Mouse (Mus musculus) skeletal muscle tissue, adult 2 months (tissue): ENCODE results near the gene Mfn2.

ENCODE experiments used
- DNase-seq: peaks from one replicate; pipeline ENCODE4 v3.0.0-alpha.2; 2012; ENCODE audit warnings: low read depth, low spot score

Gene Mfn2

DNA sequence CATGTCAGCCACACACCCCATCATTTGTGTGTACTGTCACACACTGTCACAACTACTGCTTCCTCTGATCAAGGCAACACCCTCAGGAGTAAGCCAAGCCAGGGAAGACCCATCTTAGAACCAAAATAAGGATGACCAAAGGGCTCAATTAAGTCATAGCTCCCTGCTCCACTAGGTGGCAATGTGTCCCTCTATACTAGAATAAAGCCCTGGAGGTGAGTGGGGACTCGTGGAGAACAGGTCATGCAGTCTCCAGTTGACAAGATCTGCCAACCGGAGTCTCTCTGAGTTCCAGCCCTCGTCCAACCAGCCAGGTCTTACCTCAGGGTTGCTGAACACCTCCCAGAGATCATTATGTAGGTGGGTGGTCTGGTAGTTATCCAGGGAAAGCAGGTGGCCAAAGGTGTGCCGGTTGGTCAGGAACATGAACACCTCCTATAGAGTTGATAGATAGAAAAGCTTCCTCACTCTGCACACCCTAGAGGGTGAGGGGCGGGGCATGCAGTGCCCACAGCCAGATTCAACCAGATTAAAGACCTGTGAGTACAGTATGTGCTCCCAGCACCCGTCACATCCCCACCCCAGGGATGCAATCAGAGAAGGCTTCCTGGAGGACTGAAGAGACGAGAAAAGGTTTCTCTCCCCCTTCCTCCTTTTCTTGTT, 14.1 kb upstream of the Mfn2 start:
- no peak for DNase-seq

GRCm38 (mm10) chr4:147909486-147909885, 5.0 kb upstream of the Mfn2 start:
- DNase-seq, result no peak

GRCm38 (mm10) chr4:147906230-147906629, 1.7 kb upstream of the Mfn2 start:
- DNase-seq, result peak; percentile 70

DNA sequence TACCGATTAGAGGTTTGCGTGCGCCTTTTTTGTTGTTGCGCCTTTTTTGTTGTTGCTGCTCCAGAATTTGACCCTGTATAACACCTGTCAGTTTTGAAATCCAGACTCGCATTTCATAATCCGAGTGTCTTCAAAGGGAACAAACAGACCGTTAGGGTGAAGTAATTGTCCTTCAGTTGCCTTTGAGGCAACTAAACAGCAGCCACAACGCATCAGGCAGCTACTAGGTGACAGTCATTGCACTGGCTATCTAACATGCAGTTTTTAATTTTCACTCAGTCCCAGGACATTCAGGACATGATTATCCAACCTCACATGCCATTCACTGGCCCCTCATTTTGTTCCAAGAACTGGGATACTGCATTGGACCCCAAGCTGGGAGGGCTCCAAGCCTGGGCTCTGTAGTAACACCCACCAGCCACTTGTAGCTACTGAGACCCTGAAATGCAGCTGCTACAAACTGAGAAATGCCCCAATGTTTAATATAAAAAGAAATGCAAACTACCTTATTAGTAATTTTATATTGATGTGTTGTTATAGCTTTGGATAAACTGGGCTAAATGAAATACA, 671 bp upstream of the Mfn2 start:
- no peak for DNase-seq

- DNase-seq, result no peak
Observed at GRCm38 (mm10) chr4:147903601-147904000, 903 bp downstream of the Mfn2 start.

DNA sequence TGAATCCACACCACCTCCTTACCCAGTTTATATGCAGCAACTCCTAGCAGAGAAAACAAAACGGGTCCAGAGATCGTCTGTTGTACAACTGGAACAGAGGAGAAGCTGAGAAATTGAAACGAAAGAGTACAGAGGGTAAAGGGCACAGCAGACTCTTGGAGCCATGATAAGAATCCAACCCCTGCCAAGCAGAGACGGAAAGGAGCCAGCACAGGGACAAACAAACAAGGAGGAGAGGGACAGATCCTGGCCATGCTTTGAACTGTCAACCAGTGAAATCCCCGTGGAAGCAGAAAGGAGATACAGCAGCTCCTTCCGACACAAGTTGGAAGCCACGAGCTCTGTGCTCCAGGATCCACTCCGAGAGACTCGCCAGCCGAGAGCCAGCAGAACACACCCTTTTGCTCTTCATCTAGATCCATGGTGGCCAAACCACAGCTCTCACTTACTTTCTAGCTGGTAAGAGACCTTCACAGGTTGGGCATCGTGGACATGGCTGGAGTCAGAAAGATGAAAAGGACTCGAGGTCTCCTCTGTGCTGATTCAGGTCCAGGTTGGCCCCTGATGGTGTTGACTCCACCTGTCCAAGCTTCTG, 1.5 kb downstream of the Mfn2 start:
- no peak for DNase-seq

DNA sequence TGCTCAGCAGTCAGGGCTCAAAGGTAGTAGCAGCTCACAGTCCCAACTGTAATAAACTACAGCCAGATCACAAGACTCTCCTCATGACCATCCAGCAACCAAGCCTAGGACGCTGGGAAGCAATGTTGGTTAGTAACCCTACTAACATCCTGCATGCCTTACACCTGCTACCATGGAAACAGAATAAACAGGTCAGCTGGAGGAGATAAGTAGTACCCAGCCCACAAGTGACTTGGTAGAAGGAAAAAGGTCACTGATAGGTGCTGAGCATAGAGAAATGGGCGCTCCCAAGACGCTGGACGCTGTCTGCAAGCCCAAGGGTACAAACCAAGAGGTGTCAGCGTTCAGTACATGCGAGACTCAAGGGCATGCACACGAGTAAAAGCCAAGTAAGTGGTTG, 4.1 kb downstream of the Mfn2 start:
- DNase-seq, result peak; percentile 71

- peak; percentile 86 for DNase-seq
Observed at GRCm38 (mm10) chr4:147897348-147897747, 7.2 kb downstream of the Mfn2 start.

GRCm38 (mm10) chr4:147896411-147896810, 8.1 kb downstream of the Mfn2 start:
- DNase-seq, result no peak

GRCm38 (mm10) chr4:147895815-147896330, 8.6 kb downstream of the Mfn2 start:
- no peak for DNase-seq

GRCm38 (mm10) chr4:147890341-147890740, 14.2 kb downstream of the Mfn2 start:
- DNase-seq, result no peak

GRCm38 (mm10) chr4:147888237-147888636, 16.3 kb downstream of the Mfn2 start:
- DNase-seq, result no peak

- DNase-seq, result no peak
Observed at GRCm38 (mm10) chr4:147887277-147887676, 17.2 kb downstream of the Mfn2 start.

- no peak for DNase-seq
Observed at GRCm38 (mm10) chr4:147886158-147886557, 18.3 kb downstream of the Mfn2 start.

DNA sequence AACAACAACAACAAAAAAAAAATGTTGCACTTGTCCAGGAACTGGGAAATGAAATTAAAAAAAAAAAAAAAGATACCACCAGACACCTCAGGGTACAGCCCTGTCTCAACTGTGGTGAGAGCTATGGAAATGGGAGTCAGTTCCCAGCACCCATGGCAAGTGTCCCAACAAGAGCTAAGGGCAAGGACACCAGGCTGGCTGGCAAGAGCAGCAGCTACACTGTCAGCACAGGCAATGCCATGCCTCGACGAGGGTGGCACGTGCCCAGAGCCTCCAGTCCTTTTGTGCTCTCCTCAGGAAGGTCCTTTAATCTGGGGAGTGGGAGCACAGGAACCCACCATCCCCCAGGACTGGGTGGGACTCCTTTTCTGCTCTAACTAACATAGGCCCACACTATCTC, 20.4 kb downstream of the Mfn2 start:
- no peak for DNase-seq

DNA sequence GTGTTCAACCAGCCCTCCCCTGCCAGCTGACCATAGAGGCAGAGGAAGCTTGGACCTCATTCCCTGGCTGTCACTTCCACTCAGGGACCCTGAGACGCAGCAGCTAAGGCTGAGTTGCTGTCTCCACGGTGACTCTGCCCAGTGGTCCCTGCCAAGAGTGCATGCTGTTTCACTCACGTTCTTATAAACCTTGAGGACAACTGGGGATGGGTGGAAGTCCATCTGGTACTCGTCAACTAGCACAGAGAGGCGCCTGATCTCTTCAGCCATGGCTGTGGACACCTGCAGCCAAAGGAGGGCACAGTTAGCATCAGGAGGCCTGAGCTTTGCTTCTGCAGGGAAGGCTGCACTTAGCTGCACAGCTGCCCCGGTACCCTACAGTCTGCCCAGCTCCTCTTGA, 21.5 kb downstream of the Mfn2 start:
- no peak for DNase-seq

GRCm38 (mm10) chr4:147881792-147882191, 22.7 kb downstream of the Mfn2 start:
- no peak for DNase-seq

DNA sequence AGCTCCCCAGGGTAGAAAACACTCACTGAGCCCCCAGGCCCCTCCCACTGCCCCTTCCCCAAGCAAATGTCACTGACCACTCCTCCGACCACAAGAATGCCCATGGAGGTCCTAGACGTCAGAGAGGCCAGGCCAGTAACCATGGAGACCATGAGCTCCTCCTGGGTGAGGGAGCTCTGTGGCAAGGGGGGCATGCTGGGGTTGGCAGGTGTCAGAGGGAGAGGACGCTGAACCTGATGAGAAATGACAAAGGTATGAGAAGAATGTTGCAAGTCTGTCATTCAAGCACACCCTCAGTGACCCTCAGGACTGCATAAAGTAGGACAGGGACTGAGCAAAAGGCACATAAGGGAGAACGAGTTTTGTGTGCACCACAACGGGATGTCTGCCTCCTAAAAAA, 24.6 kb downstream of the Mfn2 start:
- no peak for DNase-seq

- DNase-seq, result no peak
Observed at GRCm38 (mm10) chr4:147879456-147879855, 25.0 kb downstream of the Mfn2 start.

DNA sequence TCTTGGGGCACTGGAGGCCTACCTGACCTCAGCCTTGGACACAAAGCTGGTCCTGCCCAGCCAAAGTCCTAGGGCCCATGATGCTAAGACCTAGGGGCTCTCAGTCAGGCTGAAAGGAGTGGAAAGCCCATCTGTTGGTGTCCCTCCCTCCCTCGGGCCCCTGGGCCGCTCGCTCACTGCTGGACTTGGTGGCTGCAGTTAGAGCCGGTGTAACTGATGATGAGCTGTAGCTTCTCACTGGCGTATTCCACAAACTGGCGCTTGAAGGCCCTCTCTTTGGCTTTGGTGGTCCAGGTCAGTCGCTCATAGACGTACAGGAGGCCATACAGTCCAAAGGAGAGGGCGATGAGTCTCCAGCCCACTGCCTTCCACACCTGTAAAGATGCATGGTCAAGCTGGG, 26.0 kb downstream of the Mfn2 start:
- DNase-seq, result no peak

- no peak for DNase-seq
Observed at GRCm38 (mm10) chr4:147875852-147876575, 28.5 kb downstream of the Mfn2 start.

GRCm38 (mm10) chr4:147869238-147869637, 35.3 kb downstream of the Mfn2 start:
- no peak for DNase-seq
